Mouse (Mus musculus) adrenal gland, adult 2 months (tissue): ENCODE measurements at regions not wholly inside any gene's neighbourhood (a gene's known extent, or its start where the extent isn't known, plus 50 kb on each side); places are given as distances from the start of the nearest gene placed in this dataset.

Experiments used
- DNase-seq: peaks from one replicate; pipeline ENCODE4 v3.0.0; 2021
- microRNA-seq, 2 experiments: library from miRNA; unstranded; fragments of <30 nt; microRNA quantifications; one replicate each; pipeline ENCODE4 v1.2.0; 2021

DNA sequence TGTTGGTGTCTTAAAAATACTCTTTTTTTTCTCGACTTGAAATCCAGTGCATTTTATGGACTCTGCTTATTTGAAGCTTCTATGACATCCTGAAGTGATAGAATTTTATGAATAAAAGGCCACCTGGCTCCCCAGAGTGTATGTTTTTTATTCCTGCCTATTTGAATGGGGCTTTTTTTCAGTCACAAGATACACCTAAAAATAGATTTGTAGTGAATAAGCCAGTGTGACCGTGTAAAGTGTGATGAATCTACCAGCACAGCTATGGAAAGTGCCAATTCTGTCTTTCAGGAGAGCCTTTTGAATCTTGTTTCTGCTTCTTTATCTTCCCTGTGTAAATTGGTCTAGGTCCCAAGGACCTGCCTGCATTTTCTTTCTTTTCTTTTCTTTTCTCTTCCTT, 119.8 kb upstream of the Pex5l start:
- DNase-seq = no peak

DNA sequence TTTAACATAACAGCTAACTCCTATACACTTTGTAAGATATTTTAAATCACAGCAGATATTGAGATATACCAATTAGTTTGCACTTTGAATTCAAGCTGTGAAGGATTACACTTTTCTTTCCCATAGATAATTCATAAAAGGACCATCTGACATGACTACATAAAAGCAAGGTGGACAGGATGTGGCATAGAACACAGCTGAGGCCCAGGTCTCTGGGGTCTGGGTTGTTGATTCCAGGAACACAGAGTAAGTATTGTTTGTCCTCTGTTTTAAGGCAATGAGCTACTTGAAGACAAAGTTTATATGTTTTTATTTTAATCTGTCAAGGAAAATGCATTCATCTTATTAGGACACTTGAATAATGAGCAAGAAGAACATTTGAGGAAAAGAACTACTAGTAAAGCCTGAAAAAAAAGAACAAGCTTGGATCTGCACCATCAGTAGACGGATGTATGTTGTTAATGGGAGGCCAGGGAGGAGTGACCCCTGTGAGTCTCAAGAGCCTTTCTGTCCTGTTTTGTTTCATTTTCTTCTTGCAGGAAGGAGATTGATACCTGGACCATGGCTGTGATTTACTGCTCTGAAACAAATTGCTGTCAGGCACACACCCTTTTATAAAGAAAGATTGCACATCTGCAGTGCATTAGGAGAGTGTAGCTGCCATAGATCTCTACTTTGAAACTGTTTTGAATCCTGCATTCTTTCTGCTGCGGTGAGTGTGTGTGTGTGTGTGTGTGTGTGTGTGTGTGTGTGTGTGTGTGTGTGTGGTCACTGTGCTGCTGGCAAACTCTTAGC, 76.4 kb upstream of the Pex5l start:
- DNase-seq = no peak

DNA sequence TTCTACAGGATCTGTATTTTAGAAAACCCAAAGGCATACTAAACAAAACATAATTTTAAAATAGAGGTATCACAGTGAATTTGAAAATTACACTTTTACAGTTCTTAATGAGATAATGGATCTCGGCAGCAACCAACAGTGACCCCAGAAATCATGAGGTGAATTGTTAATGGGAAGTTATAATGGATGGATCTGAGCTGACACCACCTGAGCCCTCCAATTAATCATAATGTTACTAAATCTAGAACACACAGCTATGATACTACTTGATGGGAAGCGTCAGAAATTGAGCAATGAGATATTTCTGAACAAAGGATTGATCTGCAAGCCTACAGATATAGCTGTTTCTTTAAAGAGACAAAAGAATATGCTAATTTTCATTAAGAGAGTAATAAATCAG, 75.2 kb upstream of the Pex5l start:
- no peak for DNase-seq

DNA sequence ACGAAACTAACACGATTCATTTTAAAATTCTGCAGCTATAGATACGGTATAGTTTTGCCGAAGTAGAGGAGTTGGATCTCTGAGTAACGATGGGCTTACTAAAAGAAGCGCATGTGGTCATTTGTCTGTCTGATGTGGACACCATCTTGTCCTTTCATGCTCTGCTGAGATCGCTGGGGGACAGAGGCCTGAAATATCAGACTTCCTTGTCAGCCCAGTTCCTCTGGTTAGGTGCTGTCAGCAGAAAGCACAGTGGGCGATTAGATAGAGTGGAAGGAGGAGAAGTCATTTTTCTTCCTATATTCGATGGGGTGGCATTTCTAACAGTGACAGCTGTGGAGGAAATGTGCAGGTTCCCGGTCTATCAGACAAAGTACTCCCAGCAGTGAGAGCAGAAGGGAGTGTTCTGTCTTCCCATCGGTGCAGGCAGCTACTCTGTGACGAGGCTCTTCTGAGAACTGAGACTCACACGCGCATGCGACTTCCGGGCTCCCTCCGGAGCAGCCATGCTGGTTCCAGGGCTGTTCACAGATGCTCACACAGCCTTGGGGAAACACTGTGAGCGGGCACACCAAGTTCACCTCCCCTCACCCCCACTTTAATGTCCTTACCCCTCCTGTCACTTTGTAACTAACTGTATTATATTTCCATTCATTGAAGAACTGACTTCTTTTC, 74.5 kb upstream of the Pex5l start:
- no peak for DNase-seq

DNA sequence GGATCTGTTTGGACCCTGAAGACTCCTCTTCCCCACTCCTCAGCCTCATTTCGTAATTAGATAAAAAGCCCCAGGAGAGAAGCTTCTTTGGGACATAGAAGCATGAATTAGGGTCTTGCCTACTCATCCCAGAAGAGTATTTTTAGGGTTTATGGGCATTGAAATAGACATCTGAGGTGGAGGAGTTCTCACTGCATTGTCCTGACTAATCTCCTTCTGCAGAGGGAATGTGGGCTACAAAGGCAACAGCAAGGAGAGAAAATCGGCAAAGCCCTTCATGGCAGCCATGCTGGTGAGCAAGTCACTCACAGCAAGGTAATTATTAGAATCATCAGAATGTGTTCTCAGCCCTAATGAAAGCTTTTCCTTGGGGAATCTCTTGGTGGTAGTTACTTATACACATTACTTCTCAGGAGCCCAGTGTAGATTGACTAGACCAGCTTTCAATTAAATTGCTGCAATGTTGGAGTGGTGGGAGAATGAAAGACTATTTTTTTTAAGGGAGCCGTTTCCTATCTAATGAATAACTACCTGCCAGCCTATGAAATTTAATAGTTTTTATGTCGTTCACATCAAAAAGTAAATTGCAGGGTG, 68.3 kb upstream of the Pex5l start:
- no peak for DNase-seq

Small RNA genes lying in the stretch of these regions (microRNA-seq; reads per million reads assigned to microRNA genes)
- 0 reads per million in 2 experiments for gene Gm27974
